Mouse (Mus musculus) erythroid progenitor cell, adult 5-6 weeks (primary cell): ENCODE measurements around the gene Mief2. TPM values are rescaled to one million over a fixed set of nuclear protein-coding genes. Genes with fewer than 3 reads are reported as not detected.

ENCODE experiments used
- ATAC-seq: replicated peaks from 2 replicates; pipeline ENCODE4 v1.8.0; 2016; ENCODE audit warnings: moderate number of reproducible peaks, mild to moderate bottlenecking, moderate TSS enrichment, inconsistent platforms; ENCODE audit not compliant: poor library complexity, low FRiP score, severe bottlenecking
- total RNA-seq, 2 experiments: library from RNA; stranded (forward) in 1 of 2; stranded (reverse) in 1 of 2; fragments of 150-400 nt in 1 of 2; fragments of 186-747, 209-891 nt in 1 of 2; gene quantifications; 2 replicates each; pipeline versions ENCODE4 v1.2.3 to v1.2.4; 2015 to 2017; ENCODE audit warnings: low replicate concordance in 2 of 2

The Mief2 gene
- total RNA-seq (2015; ENCODE audit: low replicate concordance) (0.42 TPM in 1 of 2 replicates, not detected in the other), total RNA-seq (2017; ENCODE audit: low replicate concordance) (0.39 TPM in 1 of 2 replicates, not detected in the other)

GRCm38 (mm10) chr11:60728260-60728761 is at the start of gene Mief2:
TSS of gene Mief2 (plus strand) at chr11:60728398.
- peak; percentile 88 for ATAC-seq

- ATAC-seq = no peak
Measured at GRCm38 (mm10) chr11:60696165-60696564, 32.0 kb upstream of the Mief2 start.

GRCm38 (mm10) chr11:60697561-60697960 is 30.6 kb upstream of the Mief2 start:
- no peak for ATAC-seq

- ATAC-seq = peak; percentile 11
Measured at GRCm38 (mm10) chr11:60698806-60699523, 29.2 kb upstream of the Mief2 start.

- ATAC-seq = peak; percentile 87
Measured at GRCm38 (mm10) chr11:60699524-60700075, 28.6 kb upstream of the Mief2 start, which contains the start of gene Llgl1. TSS of gene Llgl1 (plus strand) at chr11:60699723.

GRCm38 (mm10) chr11:60700320-60701185 is 27.6 kb upstream of the Mief2 start:
- ATAC-seq = no peak

- ATAC-seq = no peak
Measured at GRCm38 (mm10) chr11:60701611-60702010, 26.6 kb upstream of the Mief2 start.

GRCm38 (mm10) chr11:60703131-60703530 is 25.1 kb upstream of the Mief2 start:
- 0 out of 2 replicates have a peak, but pooled peaks have one; percentile 37 for ATAC-seq

- no peak for ATAC-seq
Measured at GRCm38 (mm10) chr11:60704023-60704880, 23.9 kb upstream of the Mief2 start.

GRCm38 (mm10) chr11:60705255-60705654 is 22.9 kb upstream of the Mief2 start:
- no peak for ATAC-seq

GRCm38 (mm10) chr11:60706076-60706475 is 22.1 kb upstream of the Mief2 start:
- ATAC-seq = no peak

GRCm38 (mm10) chr11:60706696-60707480 is 21.3 kb upstream of the Mief2 start:
- ATAC-seq = no peak

GRCm38 (mm10) chr11:60707672-60708071 is 20.5 kb upstream of the Mief2 start:
- ATAC-seq = no peak

GRCm38 (mm10) chr11:60708631-60709030 is 19.6 kb upstream of the Mief2 start:
- no peak for ATAC-seq

GRCm38 (mm10) chr11:60709481-60710465 is 18.4 kb upstream of the Mief2 start:
- ATAC-seq = no peak

GRCm38 (mm10) chr11:60711218-60711617 is 17.0 kb upstream of the Mief2 start:
- ATAC-seq = no peak

- no peak for ATAC-seq
Measured at GRCm38 (mm10) chr11:60712040-60712439, 16.2 kb upstream of the Mief2 start.
